Mouse (Mus musculus) neural tube, embryonic 12.5 days (tissue): ENCODE measurements at regions not wholly inside any gene's neighbourhood (a gene's known extent, or its start where the extent isn't known, plus 50 kb on each side); places are given as distances from the start of the nearest gene placed in this dataset.

Source experiments
- ATAC-seq: fragments of 200-750 bp; cut with Nextera tagmentation; 2 replicates; pipeline ENCODE4 v1.8.0; 2017; ENCODE audit warnings: low read depth, mild to moderate bottlenecking, moderate TSS enrichment, moderate library complexity; ENCODE audit not compliant: low FRiP score
- H3K27ac ChIP-seq: fragments of 300-500 bp; sonication (generic); 2 replicates; pipeline ENCODE4 v1.5.1; 2016
- H3K27me3 ChIP-seq: fragments of 300-500 bp; sonication (generic); replicated peaks from 2 replicates; pipeline ENCODE4 v1.6.1; 2016; ENCODE audit warnings: mild to moderate bottlenecking
- H3K36me3 ChIP-seq: fragments of 300-500 bp; sonication (generic); 2 replicates; pipeline ENCODE4 v1.6.1; 2016; ENCODE audit warnings: mild to moderate bottlenecking
- H3K4me1 ChIP-seq: fragments of 300-500 bp; sonication (generic); 2 replicates; pipeline ENCODE4 v1.6.1; 2016
- H3K4me2 ChIP-seq: fragments of 300-500 bp; sonication (generic); replicated peaks from 2 replicates; pipeline ENCODE4 v1.6.1; 2016; ENCODE audit warnings: mild to moderate bottlenecking
- H3K4me3 ChIP-seq: fragments of 300-500 bp; sonication (generic); 2 replicates; pipeline ENCODE4 v1.5.1; 2016
- H3K9ac ChIP-seq: fragments of 300-500 bp; sonication (generic); 2 replicates; pipeline ENCODE4 v1.6.1; 2016; ENCODE audit warnings: mild to moderate bottlenecking
- H3K9me3 ChIP-seq: fragments of 300-500 bp; sonication (generic); 2 replicates; pipeline ENCODE4 v1.6.1; 2016; ENCODE audit warnings: mild to moderate bottlenecking
- WGBS: fragments of 180-500 bp; shearing (Covaris S2); methylation state at CpG from one replicate; pipeline ENCODE4 v1.1.7; 2016; 5-methylcytosine and 5-hydroxymethylcytosine counted together

- no peak for ATAC-seq
- 87% methylated on average over 6 of the region's 6 CpGs for WGBS
- Histone ChIP-seq H3K27ac (no peak overlapping the region), H3K27me3 (no peaks in the 10 kb centered on the region), H3K9me3 (no peaks in the 10 kb centered on the region), H3K9ac (no peak overlapping the region), H3K4me3 (no peak overlapping the region), H3K4me2 (no peak overlapping the region), H3K36me3 (no peaks in the 10 kb centered on the region), H3K4me1 (no peaks in the 10 kb centered on the region)
Observed at GRCm38 (mm10) chr17:4919866-4920495, 74.2 kb upstream of the Arid1b start.

- no peak overlapping the region for H3K27ac ChIP-seq
- H3K27me3 ChIP-seq: no peaks in the 10 kb centered on the region
- H3K9me3 ChIP-seq: no peaks in the 10 kb centered on the region
- H3K4me2 ChIP-seq: no peak overlapping the region
- H3K4me3 ChIP-seq: no peak overlapping the region
- no peaks in the 10 kb centered on the region for H3K4me1 ChIP-seq
- 86% methylated on average over 7 of the region's 7 CpGs for WGBS
- no peak overlapping the region for H3K9ac ChIP-seq
- no peak for ATAC-seq
- no peaks in the 10 kb centered on the region for H3K36me3 ChIP-seq
Observed at GRCm38 (mm10) chr17:4921121-4921520, 73.0 kb upstream of the Arid1b start.

- Histone ChIP-seq H3K36me3 (no peaks in the 10 kb centered on the region), H3K4me1 (no peaks in the 10 kb centered on the region), H3K4me2 (no peak overlapping the region), H3K27me3 (no peaks in the 10 kb centered on the region), H3K4me3 (no peak overlapping the region), H3K27ac (no peak overlapping the region), H3K9me3 (no peaks in the 10 kb centered on the region), H3K9ac (no peak overlapping the region)
- ATAC-seq: no peak
- 74% methylated on average over 5 of the region's 5 CpGs for WGBS
Observed at GRCm38 (mm10) chr17:4928631-4929030, 65.5 kb upstream of the Arid1b start.

GRCm38 (mm10) chr17:4935268-4935667, 58.9 kb upstream of the Arid1b start:
- no peak overlapping the region for H3K9ac ChIP-seq
- no peaks in the 10 kb centered on the region for H3K36me3 ChIP-seq
- no peaks in the 10 kb centered on the region for H3K9me3 ChIP-seq
- no peak overlapping the region for H3K4me2 ChIP-seq
- peaks cover 2% of the 10 kb centered on the region; the same call in 1 of the 2 replicates for H3K4me1 ChIP-seq
- no peak for ATAC-seq
- no peaks in the 10 kb centered on the region for H3K27me3 ChIP-seq
- WGBS: 92% methylated on average over 5 of the region's 5 CpGs
- no peak overlapping the region for H3K27ac ChIP-seq
- H3K4me3 ChIP-seq: no peak overlapping the region

- H3K4me3 ChIP-seq: no peak overlapping the region
- no peak overlapping the region for H3K9ac ChIP-seq
- no peaks in the 10 kb centered on the region for H3K36me3 ChIP-seq
- H3K27me3 ChIP-seq: no peaks in the 10 kb centered on the region
- H3K4me2 ChIP-seq: 0 out of 2 replicates have a peak overlapping the region, but pooled peaks have one; percentile 16
- peaks cover 12% of the 10 kb centered on the region; the same call in 1 of the 2 replicates for H3K4me1 ChIP-seq
- no peaks in the 10 kb centered on the region for H3K9me3 ChIP-seq
- H3K27ac ChIP-seq: no peak overlapping the region
- WGBS: 23% methylated on average over 9 of the region's 9 CpGs
- no peak for ATAC-seq
Observed at GRCm38 (mm10) chr17:4940589-4940988, 53.5 kb upstream of the Arid1b start.

GRCm38 (mm10) chr17:4941286-4941800, 52.8 kb upstream of the Arid1b start:
- ATAC-seq: no peak
- no peak overlapping the region for H3K4me2 ChIP-seq
- H3K9ac ChIP-seq: no peak overlapping the region
- 41% methylated on average over 4 of the region's 4 CpGs for WGBS
- H3K36me3 ChIP-seq: no peaks in the 10 kb centered on the region
- H3K9me3 ChIP-seq: no peaks in the 10 kb centered on the region
- H3K27me3 ChIP-seq: no peaks in the 10 kb centered on the region
- H3K4me3 ChIP-seq: no peak overlapping the region
- peaks cover 19% of the 10 kb centered on the region for H3K4me1 ChIP-seq
- H3K27ac ChIP-seq: no peak overlapping the region

GRCm38 (mm10) chr17:4942868-4943267, 51.3 kb upstream of the Arid1b start:
- H3K36me3 ChIP-seq: no peaks in the 10 kb centered on the region
- H3K4me1 ChIP-seq: peaks cover 26% of the 10 kb centered on the region
- no peaks in the 10 kb centered on the region for H3K9me3 ChIP-seq
- H3K27ac ChIP-seq: no peak overlapping the region
- no peak overlapping the region for H3K9ac ChIP-seq
- no peaks in the 10 kb centered on the region for H3K27me3 ChIP-seq
- 92% methylated on average over 7 of the region's 7 CpGs for WGBS
- H3K4me3 ChIP-seq: no peak overlapping the region
- no peak for ATAC-seq
- H3K4me2 ChIP-seq: no peak overlapping the region
